Mouse (Mus musculus) heart, adult 2 months (tissue): ENCODE results near the gene Rhno1. TPM values are rescaled to one million over a fixed set of nuclear protein-coding genes. Genes with fewer than 3 reads are reported as not detected.

Source experiments
- DNase-seq, 2 experiments: peaks; one replicate each; pipeline ENCODE4 v3.0.0; 2021
- H3K27ac ChIP-seq: fragments of 200-600 bp; 2 replicates; pipeline ENCODE4 v1.8.1; 2022
- H3K27me3 ChIP-seq: fragments of 200-500 bp; 2 replicates; pipeline ENCODE4 v1.6.1; 2012; ENCODE audit warnings: mild to moderate bottlenecking, low read length, inconsistent platforms, mixed read lengths; ENCODE audit not compliant: control insufficient read depth, insufficient read depth
- H3K36me3 ChIP-seq: fragments of 200-500 bp; 2 replicates; pipeline ENCODE4 v1.6.1; 2012; ENCODE audit warnings: low read length, inconsistent platforms; ENCODE audit not compliant: control insufficient read depth, insufficient read depth
- H3K4me1 ChIP-seq: fragments of 200-500 bp; 2 replicates; pipeline ENCODE4 v1.6.1; 2011; ENCODE audit warnings: low read length; ENCODE audit not compliant: control insufficient read depth, insufficient read depth
- H3K4me3 ChIP-seq: fragments of 200-600 bp; 2 replicates; pipeline ENCODE4 v1.8.1; 2022
- H3K79me2 ChIP-seq: fragments of 200-500 bp; replicated peaks from 2 replicates; pipeline ENCODE4 v1.6.1; 2012; ENCODE audit warnings: mild to moderate bottlenecking, inconsistent platforms, low read length, moderate library complexity, mixed read lengths; ENCODE audit not compliant: control insufficient read depth, insufficient read depth
- H3K9ac ChIP-seq: fragments of 200-500 bp; 2 replicates; pipeline ENCODE4 v1.6.1; 2012; ENCODE audit warnings: low read depth, mild to moderate bottlenecking, control low read depth, inconsistent platforms, low read length, mixed read lengths
- CTCF ChIP-seq: fragments of 200-600 bp; IDR thresholded peaks from 2 replicates; pipeline ENCODE4 v1.8.1; 2022; ENCODE audit warnings: antibody characterized with exemption, mild to moderate bottlenecking, moderate library complexity
- EP300 ChIP-seq: fragments of 200-500 bp; IDR thresholded peaks from 2 replicates; pipeline ENCODE4 v1.6.1; 2011; ENCODE audit warnings: low read depth, low read length, control low read depth; ENCODE audit not compliant: insufficient read depth
- POLR2A ChIP-seq: fragments of 200-500 bp; IDR thresholded peaks from 2 replicates; pipeline ENCODE4 v1.6.1; 2011; ENCODE audit warnings: mild to moderate bottlenecking, low read depth, low read length, control low read depth; ENCODE audit not compliant: insufficient read depth
- WGBS: fragments of 180-500 bp; shearing (Covaris S2); methylation state at CpG from one replicate; pipeline ENCODE4 v1.1.7; 2018; 5-methylcytosine and 5-hydroxymethylcytosine counted together
- intact Hi-C: fragments of 180-260 bp; cut with DNase I; formaldehyde crosslinking; loops from one replicate; pipeline ENCODE4 v1.15.1; 2025
- polyA plus RNA-seq: library from polyadenylated mRNA; depleted of rRNA; stranded (reverse); fragments of >200 nt; gene quantifications from 2 replicates; pipeline ENCODE4 v1.2.3, GENCODE M21; 2012
- total RNA-seq, 2 experiments: library from RNA; stranded (reverse); gene quantifications; 2 replicates each; pipeline ENCODE4 v1.2.3; 2021

The Rhno1 gene
- total and polyA plus RNA-seq, 3 experiments, result 6.6 to 9.2 (median 7.8) TPM

DNA sequence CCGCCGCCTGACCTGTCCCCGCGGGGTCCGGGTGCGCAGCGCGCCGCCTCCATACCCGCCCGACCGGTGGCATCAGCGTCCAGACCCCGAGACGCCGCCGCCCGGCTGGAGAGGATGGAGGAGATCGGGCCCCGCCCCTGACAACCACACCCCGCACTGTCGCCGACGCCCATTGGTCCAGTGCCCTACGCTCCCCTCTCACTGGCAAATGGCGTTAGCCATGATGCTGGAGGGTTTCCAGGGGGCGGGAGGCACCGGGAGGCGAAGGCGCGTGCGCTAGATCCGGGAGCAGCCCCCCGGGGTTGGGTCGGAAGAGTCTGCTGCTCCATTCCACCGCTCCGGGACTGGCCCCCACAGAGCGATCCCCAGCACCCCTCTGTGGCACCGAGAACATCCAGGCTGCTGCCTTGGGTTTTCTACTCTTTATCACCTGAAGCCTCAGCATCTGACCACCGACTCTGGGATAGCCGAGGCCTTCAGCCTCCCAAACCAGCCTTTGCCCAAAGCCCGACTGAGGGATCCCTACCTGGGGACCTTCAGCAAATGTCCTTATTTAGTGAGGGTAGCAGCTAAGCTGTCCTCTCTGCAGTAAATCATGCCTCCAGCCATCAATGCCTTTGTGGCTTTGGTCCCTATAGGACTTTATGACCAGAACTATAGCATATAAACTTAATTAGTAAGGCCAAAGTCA lies 6.8 kb downstream of the Rhno1 start, which contains the start of gene Tulp3:
TSS of gene Tulp3 (minus strand) at position 126 of the 691 bp plus-strand sequence.
- peaks cover 2% of the 10 kb centered on the region; the same call in 1 of the 2 replicates for H3K4me1 ChIP-seq
- no peaks in the 10 kb centered on the region for H3K79me2 ChIP-seq
- H3K27me3 ChIP-seq, result no peaks in the 10 kb centered on the region
- peak within 1 kb of the TSS; percentile 63 for H3K4me3 ChIP-seq
- TF ChIP-seq EP300 (no peak), POLR2A (peak; percentile 54)
- WGBS, result under 1% methylated on average over 37 of the region's 42 CpGs
- DNase-seq, result peak; percentile 95
- peak within 1 kb of the TSS; percentile 82 for H3K27ac ChIP-seq
- intact Hi-C loops, result no loop called here
- H3K36me3 ChIP-seq, result no peaks in the 10 kb centered on the region
- H3K9ac ChIP-seq, result peak within 1 kb of the TSS; percentile 75

DNA sequence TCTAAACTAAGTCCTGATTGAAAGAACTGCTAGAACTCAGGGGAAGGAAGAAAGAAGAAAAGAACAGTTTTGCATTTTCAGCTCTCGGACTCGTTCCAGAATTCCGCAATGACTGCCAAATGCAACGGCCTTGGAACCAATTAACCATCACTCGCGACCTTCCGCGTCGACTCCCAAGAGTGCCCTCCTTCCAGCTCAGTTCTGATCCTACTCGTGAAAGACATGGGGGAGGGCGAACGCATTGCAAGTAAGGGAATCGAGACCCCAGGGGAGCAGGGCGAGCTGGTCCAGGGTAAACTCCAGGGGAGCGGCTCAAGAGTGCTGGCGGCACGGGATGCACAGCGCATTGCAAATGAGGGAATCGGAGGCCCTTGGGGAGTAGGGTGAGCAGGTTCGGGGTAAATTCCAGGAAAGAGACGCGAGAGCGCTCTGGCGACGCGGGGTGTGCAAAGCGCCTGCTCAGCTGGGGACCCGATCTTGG lies 7.5 kb downstream of the Rhno1 start:
- intact Hi-C loops, result no loop called here
- 0 out of 2 replicates have a peak, but pooled peaks have one; percentile 3 for TF ChIP-seq EP300
- no peak for TF ChIP-seq CTCF
- Histone ChIP-seq H3K4me3 (peak overlapping the region; percentile 63), H3K4me1 (peaks cover 2% of the 10 kb centered on the region; the same call in 1 of the 2 replicates), H3K36me3 (no peaks in the 10 kb centered on the region), H3K27me3 (no peaks in the 10 kb centered on the region), H3K27ac (peak overlapping the region; percentile 82), H3K79me2 (no peaks in the 10 kb centered on the region), H3K9ac (peak overlapping the region; percentile 75)
- WGBS, result under 1% methylated on average over 28 of the region's 28 CpGs
- DNase-seq, result no peak

DNA sequence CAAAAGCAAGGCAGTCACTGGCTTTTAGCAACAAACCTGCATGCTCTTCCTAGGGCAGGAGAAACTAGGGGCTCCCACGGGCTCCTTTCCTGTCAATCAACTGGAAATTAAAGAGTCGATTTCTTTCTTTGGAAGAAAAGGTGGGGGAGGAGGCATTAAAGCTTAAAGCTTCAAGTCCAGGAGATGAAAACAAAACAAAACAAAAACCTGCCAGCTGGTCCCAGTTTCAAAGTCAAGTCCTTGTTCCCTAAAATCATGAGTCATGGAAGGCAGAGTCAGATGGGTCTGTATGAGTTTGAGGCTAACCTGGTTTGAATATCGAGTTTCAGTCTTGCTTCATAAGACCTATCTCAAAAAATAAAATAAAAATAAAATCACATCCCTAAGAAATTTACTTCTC lies 8.6 kb downstream of the Rhno1 start:
- intact Hi-C loops, result no loop called here
- TF ChIP-seq POLR2A, result no peak
- TF ChIP-seq CTCF, result no peak
- TF ChIP-seq EP300, result no peak
- H3K36me3 ChIP-seq, result no peaks in the 10 kb centered on the region
- H3K4me1 ChIP-seq, result peaks cover 2% of the 10 kb centered on the region; the same call in 1 of the 2 replicates
- no peaks in the 10 kb centered on the region for H3K27me3 ChIP-seq
- no peak overlapping the region for H3K9ac ChIP-seq
- 72% methylated on average over 3 of the region's 3 CpGs for whole genome bisulfite sequencing
- H3K4me3 ChIP-seq, result no peak overlapping the region
- DNase-seq, result no peak
- H3K79me2 ChIP-seq, result no peaks in the 10 kb centered on the region
- H3K27ac ChIP-seq, result no peak overlapping the region

DNA sequence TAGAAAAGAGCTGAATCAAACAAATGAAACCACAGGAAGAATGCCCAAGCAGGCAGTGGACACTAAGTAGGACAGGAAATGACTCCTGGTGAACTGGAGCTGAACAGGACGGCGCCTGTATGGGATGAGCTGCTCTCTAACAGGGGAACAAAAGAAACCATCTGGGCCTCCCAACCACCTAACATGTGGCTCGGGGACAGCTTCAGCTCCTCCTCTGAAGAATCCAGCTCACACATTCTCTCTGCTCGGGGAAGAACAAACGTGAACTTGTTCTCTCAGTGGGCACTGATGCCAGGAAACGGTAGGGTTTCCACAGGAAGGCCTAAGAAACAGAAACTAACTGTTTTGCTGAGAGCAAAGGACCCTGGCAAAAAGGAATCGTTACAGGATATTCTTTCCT lies 13.0 kb downstream of the Rhno1 start:
- intact Hi-C loops, result no loop called here
- H3K79me2 ChIP-seq, result no peaks in the 10 kb centered on the region
- no peaks in the 10 kb centered on the region for H3K27me3 ChIP-seq
- H3K4me3 ChIP-seq, result no peak overlapping the region
- DNase-seq, result no peak
- TF ChIP-seq CTCF (no peak), POLR2A (no peak), EP300 (no peak)
- 41% methylated on average over 7 of the region's 7 CpGs for WGBS
- no peak overlapping the region for H3K27ac ChIP-seq
- no peaks in the 10 kb centered on the region; the same call in 1 of the 2 replicates for H3K36me3 ChIP-seq
- no peak overlapping the region for H3K9ac ChIP-seq
- H3K4me1 ChIP-seq, result no peaks in the 10 kb centered on the region; the same call in 1 of the 2 replicates

DNA sequence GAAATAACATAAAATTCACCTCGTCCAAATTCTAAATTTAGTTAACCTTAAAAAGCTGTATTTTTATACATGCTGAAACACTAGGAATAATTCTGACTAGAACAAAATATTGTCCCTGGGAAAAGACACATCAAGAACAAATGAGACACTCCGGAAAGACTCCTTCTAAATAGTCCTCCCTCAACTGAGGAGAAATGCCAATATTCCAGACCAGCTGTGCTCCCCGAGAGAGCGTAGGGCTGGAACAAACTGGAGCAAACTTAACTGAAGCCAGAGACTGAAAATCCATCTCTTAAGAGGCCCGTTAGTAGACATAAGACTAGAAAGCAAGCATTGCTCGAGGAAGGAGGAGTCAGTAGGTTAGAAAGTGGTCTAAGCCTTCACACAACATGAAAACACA lies 15.9 kb downstream of the Rhno1 start:
- H3K27ac ChIP-seq, result peak overlapping the region; percentile 38
- no peaks in the 10 kb centered on the region; the same call in 1 of the 2 replicates for H3K36me3 ChIP-seq
- no peaks in the 10 kb centered on the region for H3K27me3 ChIP-seq
- no peak for DNase-seq
- no peak overlapping the region for H3K9ac ChIP-seq
- intact Hi-C loops, result no loop called here
- H3K4me1 ChIP-seq, result no peaks in the 10 kb centered on the region; the same call in 1 of the 2 replicates
- no peaks in the 10 kb centered on the region for H3K79me2 ChIP-seq
- TF ChIP-seq CTCF, result no peak
- TF ChIP-seq EP300, result no peak
- TF ChIP-seq POLR2A, result no peak
- no peak overlapping the region for H3K4me3 ChIP-seq
- 79% methylated on average over 6 of the region's 6 CpGs for WGBS

DNA sequence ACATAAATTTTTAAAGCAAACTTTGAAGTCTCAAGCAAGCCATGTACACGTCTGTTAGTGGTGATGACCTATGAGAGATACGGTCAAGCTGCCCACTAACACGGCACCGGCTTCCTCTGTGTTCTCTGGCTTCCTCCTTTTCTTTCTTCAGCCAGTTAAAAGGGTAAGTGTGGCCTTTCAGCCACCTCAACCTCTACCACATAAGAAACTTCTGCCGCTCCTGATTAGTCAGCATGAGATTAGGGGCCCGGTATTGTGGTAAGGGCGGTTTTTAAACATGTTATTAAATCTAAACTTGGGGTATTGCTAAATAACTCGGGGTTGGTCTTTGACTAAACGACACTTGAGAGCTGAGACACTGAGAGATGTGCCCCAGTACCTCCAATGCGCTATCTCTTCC lies 17.1 kb downstream of the Rhno1 start:
- no peak for DNase-seq
- intact Hi-C loops, result no loop called here
- Histone ChIP-seq H3K4me1 (no peaks in the 10 kb centered on the region; the same call in 1 of the 2 replicates), H3K9ac (no peak overlapping the region), H3K27ac (no peak overlapping the region), H3K79me2 (peaks cover 2% of the 10 kb centered on the region; the same call in 1 of the 2 replicates), H3K4me3 (no peak overlapping the region), H3K27me3 (no peaks in the 10 kb centered on the region), H3K36me3 (no peaks in the 10 kb centered on the region; the same call in 1 of the 2 replicates)
- no peak for TF ChIP-seq EP300
- TF ChIP-seq CTCF, result no peak
- TF ChIP-seq POLR2A, result no peak
- 76% methylated on average over 10 of the region's 10 CpGs for WGBS
